Mouse (Mus musculus): ENCODE measurements around the gene Aven.

Aven gene

DNA sequence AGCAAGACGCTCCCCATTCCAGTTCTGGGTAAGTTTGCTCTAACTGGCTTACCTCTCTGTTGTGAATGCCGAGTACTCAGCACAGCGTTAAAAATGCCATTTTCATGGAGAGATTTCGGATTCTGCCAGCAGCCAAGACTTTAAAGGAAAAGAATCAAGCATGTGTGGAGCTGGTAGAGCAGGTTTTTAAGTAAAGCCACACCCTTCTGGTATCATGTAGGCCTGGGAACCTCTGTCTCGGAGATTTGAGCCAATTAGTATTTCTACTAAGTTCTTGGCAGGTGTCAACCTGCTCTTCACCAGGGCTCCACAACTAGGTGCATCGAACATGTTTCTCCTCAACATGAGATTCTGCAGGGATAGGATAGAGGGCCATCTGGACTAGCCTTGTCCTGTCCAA, 16.2 kb upstream of the Aven start:
- DNase-seq (ENCODE audit: low read depth, low spot score): no peak
- no peaks in the 10 kb centered on the region for H3K36me3 ChIP-seq (ENCODE audit: control insufficient read depth, insufficient read depth, low read length, poor library complexity, severe bottlenecking)

DNA sequence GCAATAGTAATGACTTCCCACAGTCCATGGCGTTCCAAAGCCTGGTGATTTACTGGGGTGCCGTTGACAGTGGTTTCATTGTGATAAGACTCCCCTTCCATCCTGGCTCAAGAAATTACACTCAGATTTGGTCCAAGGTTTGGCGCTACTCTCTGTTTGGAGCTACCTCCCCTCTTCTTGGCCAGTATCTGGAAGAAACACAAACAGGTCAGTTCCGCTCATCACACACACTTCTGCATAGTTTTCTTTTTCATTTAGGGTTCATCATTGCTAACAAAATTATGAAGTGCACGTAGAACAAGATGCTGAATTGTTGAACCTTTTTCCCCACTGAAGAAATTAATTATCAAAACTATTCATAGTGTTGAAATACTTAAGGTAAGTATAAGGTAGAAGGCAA, 12.1 kb upstream of the Aven start, which contains the start of gene Chrm5:
Gene Chrm5 (minus strand): TSS at position 101 of the 400 bp plus-strand sequence.
- H3K36me3 ChIP-seq (ENCODE audit: control insufficient read depth, insufficient read depth, low read length, poor library complexity, severe bottlenecking): no peaks in the 10 kb centered on the region
- no peaks in the 10 kb centered on the region for H3K27me3 ChIP-seq (ENCODE audit: control insufficient read depth, insufficient read depth, low read length, poor library complexity, severe bottlenecking)
- no peak for DNase-seq (ENCODE audit: low read depth, low spot score)

More for the DNA sequence above, 16.2 kb upstream of the Aven start:
- no peaks in the 10 kb centered on the region for H3K27me3 ChIP-seq (ENCODE audit: control insufficient read depth, insufficient read depth, low read length, poor library complexity, severe bottlenecking)

- Histone ChIP-seq H3K36me3 (ENCODE audit: control insufficient read depth, insufficient read depth, low read length, poor library complexity, severe bottlenecking) (no peaks in the 10 kb centered on the region), H3K27me3 (ENCODE audit: control insufficient read depth, insufficient read depth, low read length, poor library complexity, severe bottlenecking) (no peaks in the 10 kb centered on the region)
- peak; percentile 77 for DNase-seq (ENCODE audit: low read depth, low spot score)
These were observed 11.2 kb upstream of the Aven start for GRCm38 (mm10) chr2:112481564-112481963.

DNA sequence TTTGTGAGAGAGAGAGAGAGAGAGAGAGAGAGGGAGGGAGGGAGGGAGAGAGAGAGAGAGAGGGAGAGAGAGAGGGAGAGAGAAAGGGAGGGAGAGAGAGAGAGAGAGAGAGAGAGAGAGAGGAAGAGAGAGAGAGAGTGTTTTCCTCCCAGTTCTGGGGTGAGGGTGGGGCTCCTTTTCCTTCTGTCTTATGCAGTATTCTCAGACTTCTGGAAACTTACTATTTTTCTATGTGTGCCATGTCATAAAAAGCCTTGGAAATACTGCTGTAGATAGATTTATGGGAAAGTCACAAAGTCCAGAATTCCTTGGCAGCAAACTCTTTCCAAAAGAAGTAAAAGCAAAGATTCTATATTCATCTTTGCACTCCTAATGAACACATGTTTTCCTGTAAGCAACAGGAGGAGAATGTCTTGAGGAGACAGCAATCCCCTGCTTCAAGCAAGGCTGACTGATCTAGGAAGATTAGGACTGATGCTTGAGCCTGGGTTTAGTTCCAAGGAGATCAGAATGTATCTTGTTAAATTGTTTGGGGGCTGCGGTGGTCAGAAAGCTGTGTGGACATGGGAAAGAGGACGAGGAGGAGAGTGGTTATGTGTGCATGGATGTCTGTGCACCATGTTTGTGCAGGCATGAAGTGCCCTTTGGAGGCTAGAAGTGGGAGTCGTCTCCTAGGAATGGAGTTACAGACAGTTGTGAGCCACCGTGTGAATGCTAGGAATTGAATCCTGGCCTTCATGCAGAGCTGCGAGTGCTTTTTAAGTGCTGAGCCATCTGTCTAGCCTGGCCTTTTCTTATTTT, 10.0 kb upstream of the Aven start:
- no peak for DNase-seq (ENCODE audit: low read depth, low spot score)
- H3K27me3 ChIP-seq (ENCODE audit: control insufficient read depth, insufficient read depth, low read length, poor library complexity, severe bottlenecking): no peaks in the 10 kb centered on the region
- H3K36me3 ChIP-seq (ENCODE audit: control insufficient read depth, insufficient read depth, low read length, poor library complexity, severe bottlenecking): no peaks in the 10 kb centered on the region

DNA sequence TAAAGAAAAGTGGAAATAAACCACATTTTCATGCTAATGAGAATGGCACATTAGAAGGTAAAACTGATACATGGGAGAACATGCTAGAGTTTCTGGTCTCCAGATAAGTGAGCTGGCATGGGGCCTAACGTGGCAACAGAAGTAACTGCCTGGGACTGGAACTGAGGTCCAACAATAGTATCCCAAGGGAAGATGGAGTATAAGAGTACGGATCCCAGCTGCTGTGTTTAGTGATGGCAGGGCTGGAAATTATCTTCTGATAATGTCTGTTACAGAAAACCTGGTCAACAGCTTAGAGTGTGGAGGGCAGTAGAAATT, 9.5 kb upstream of the Aven start:
- Histone ChIP-seq H3K36me3 (ENCODE audit: control insufficient read depth, insufficient read depth, low read length, poor library complexity, severe bottlenecking) (no peaks in the 10 kb centered on the region), H3K27me3 (ENCODE audit: control insufficient read depth, insufficient read depth, low read length, poor library complexity, severe bottlenecking) (no peaks in the 10 kb centered on the region)
- no peak for DNase-seq (ENCODE audit: low read depth, low spot score)

GRCm38 (mm10) chr2:112484886-112485285, 7.9 kb upstream of the Aven start:
- no peaks in the 10 kb centered on the region for H3K27me3 ChIP-seq (ENCODE audit: control insufficient read depth, insufficient read depth, low read length, poor library complexity, severe bottlenecking)

GRCm38 (mm10) chr2:112490483-112491196, 2.1 kb upstream of the Aven start:
- no peaks in the 10 kb centered on the region for H3K36me3 ChIP-seq (ENCODE audit: control insufficient read depth, insufficient read depth, low read length, poor library complexity, severe bottlenecking)
- no peaks in the 10 kb centered on the region for H3K27me3 ChIP-seq (ENCODE audit: control insufficient read depth, insufficient read depth, low read length, poor library complexity, severe bottlenecking)
- DNase-seq (ENCODE audit: low read depth, low spot score): no peak

More at GRCm38 (mm10) chr2:112484886-112485285, 7.9 kb upstream of the Aven start:
- no peak for DNase-seq (ENCODE audit: low read depth, low spot score)
- H3K36me3 ChIP-seq (ENCODE audit: control insufficient read depth, insufficient read depth, low read length, poor library complexity, severe bottlenecking): no peaks in the 10 kb centered on the region

- DNase-seq (ENCODE audit: low read depth, low spot score): no peak
- Histone ChIP-seq H3K27me3 (ENCODE audit: control insufficient read depth, insufficient read depth, low read length, poor library complexity, severe bottlenecking) (no peaks in the 10 kb centered on the region), H3K36me3 (ENCODE audit: control insufficient read depth, insufficient read depth, low read length, poor library complexity, severe bottlenecking) (no peaks in the 10 kb centered on the region)
These were observed 1.1 kb upstream of the Aven start for GRCm38 (mm10) chr2:112491629-112492028.

GRCm38 (mm10) chr2:112492431-112492855, 321 bp upstream of the Aven start:
- DNase-seq (ENCODE audit: low read depth, low spot score): no peak
- no peaks in the 10 kb centered on the region for H3K36me3 ChIP-seq (ENCODE audit: control insufficient read depth, insufficient read depth, low read length, poor library complexity, severe bottlenecking)
- no peaks in the 10 kb centered on the region for H3K27me3 ChIP-seq (ENCODE audit: control insufficient read depth, insufficient read depth, low read length, poor library complexity, severe bottlenecking)

DNA sequence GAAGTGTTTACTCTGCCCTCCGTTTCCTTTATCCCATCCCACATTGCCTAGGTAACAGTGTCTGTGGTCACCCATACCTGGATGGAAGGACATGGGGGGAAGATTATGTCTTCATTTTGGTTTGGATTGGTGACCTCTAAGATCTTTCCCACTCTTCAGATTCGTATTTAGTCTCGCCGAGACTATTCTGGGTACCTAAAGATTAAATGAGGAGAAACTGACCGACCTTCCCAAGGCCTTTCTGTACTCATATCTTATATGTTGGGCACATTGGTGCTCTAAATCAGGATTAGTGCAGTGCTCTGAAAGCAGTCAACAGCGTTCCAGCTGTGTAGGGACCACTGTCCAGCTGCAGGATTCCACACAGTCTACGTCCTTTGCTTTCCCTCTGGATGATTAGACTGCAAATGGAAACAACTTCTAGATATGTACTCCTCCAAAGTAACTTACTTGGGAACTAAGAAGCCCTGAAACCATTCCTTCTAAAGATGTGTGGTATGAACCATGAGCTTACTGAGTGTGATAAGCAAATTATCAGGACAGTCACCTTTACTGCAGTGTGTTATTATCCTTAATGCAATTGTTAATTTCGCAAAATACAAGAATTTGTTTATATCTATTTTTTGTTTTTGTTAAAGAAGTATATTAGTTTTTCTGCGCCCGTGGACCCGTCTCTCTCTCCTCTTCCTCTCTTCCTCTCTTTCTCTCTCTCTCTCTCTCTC, 936 bp downstream of the Aven start:
- DNase-seq (ENCODE audit: low read depth, low spot score): no peak
- Histone ChIP-seq H3K27me3 (ENCODE audit: control insufficient read depth, insufficient read depth, low read length, poor library complexity, severe bottlenecking) (no peaks in the 10 kb centered on the region), H3K36me3 (ENCODE audit: control insufficient read depth, insufficient read depth, low read length, poor library complexity, severe bottlenecking) (no peaks in the 10 kb centered on the region)

- no peaks in the 10 kb centered on the region for H3K36me3 ChIP-seq (ENCODE audit: control insufficient read depth, insufficient read depth, low read length, poor library complexity, severe bottlenecking)
- no peak for DNase-seq (ENCODE audit: low read depth, low spot score)
- H3K27me3 ChIP-seq (ENCODE audit: control insufficient read depth, insufficient read depth, low read length, poor library complexity, severe bottlenecking): no peaks in the 10 kb centered on the region
These were observed 5.1 kb downstream of the Aven start for GRCm38 (mm10) chr2:112497851-112498250.

- DNase-seq (ENCODE audit: low read depth, low spot score): peak; percentile 64
- no peaks in the 10 kb centered on the region for H3K27me3 ChIP-seq (ENCODE audit: control insufficient read depth, insufficient read depth, low read length, poor library complexity, severe bottlenecking)
These were observed 8.4 kb downstream of the Aven start for GRCm38 (mm10) chr2:112501209-112501608.

GRCm38 (mm10) chr2:112503978-112504377, 11.2 kb downstream of the Aven start:
- no peaks in the 10 kb centered on the region for H3K36me3 ChIP-seq (ENCODE audit: control insufficient read depth, insufficient read depth, low read length, poor library complexity, severe bottlenecking)
- H3K27me3 ChIP-seq (ENCODE audit: control insufficient read depth, insufficient read depth, low read length, poor library complexity, severe bottlenecking): no peaks in the 10 kb centered on the region
- no peak for DNase-seq (ENCODE audit: low read depth, low spot score)

More at GRCm38 (mm10) chr2:112501209-112501608, 8.4 kb downstream of the Aven start:
- H3K36me3 ChIP-seq (ENCODE audit: control insufficient read depth, insufficient read depth, low read length, poor library complexity, severe bottlenecking): no peaks in the 10 kb centered on the region

DNA sequence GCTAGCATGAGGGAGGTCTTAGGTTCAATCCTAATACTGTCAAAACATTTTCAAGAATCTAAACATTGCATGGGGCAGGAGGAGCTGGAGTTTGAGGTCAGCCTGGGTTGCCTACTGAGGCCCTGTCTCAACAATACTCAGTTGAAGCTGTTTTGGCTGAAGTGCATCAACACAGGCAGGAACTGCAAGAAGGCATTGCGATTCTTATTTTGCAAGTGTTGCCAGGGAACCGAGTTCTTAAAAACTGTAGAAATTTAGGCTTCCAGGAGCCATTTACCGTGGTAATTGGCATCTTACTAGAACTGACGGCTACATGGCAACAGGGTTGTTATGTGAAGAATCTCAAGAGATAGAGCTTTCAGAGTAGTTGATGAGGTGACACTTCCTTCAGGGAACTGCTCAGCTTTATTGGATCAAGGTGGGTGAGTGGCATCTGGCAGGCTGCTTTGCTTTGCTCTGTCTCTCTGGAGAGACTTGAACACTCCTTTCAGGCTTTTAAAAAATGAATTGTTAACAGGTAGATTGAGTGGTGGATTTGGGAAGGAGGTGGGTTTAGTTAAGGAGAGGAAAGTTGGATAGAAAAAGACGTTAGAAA, 14.2 kb downstream of the Aven start:
- no peaks in the 10 kb centered on the region for H3K27me3 ChIP-seq (ENCODE audit: control insufficient read depth, insufficient read depth, low read length, poor library complexity, severe bottlenecking)
- H3K36me3 ChIP-seq (ENCODE audit: control insufficient read depth, insufficient read depth, low read length, poor library complexity, severe bottlenecking): no peaks in the 10 kb centered on the region
- no peak for DNase-seq (ENCODE audit: low read depth, low spot score)
